In the genomic region with DNA sequence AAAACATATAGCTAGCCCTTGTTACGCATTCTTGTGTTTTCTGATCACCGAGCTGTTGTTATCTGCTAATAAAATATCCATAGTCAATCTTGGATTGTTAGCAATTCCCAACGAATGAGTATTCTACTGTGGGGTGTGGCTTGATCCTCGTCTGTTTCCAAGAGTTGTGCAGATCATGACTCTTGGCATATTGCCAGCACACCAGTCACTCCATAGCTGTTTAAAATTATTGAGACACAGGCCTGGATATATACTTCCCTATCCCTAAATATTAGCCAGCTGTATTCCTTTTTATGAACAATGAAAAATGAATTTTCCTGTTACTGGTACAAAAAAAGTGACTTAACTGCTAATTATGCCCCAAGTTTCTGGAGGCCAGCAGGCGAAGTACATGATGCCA, we compare ENCODE assay signal across 17 mouse cellular contexts.
"Had no signal": no experiment of that assay in that cellular context is flagged by ENCODE, and none has a peak within 500 bp of the region (broad histone marks: within the 10 kb centered on the region; RNA-seq: fewer than 3 reads in every experiment).

No protein-coding gene starts in this region.

- H3K4me3 ChIP-seq: lung, embryonic 15.5 days; megakaryocyte, embryonic 14.5 days; midbrain, embryonic 13.5 days; midbrain, embryonic 15.5 days; neural tube, embryonic 12.5 days; stomach, embryonic 15.5 days had no signal

- H3K4me1 ChIP-seq: lung, embryonic 15.5 days; megakaryocyte, embryonic 14.5 days; midbrain, embryonic 13.5 days; midbrain, embryonic 15.5 days; neural tube, embryonic 12.5 days; stomach, embryonic 15.5 days had no signal

- H3K9ac ChIP-seq: liver, postnatal 0 days; lung, embryonic 15.5 days; midbrain, embryonic 13.5 days; midbrain, embryonic 15.5 days; neural tube, embryonic 12.5 days; stomach, embryonic 15.5 days had no signal

- H3K27me3 ChIP-seq: lung, embryonic 15.5 days; megakaryocyte, embryonic 14.5 days; midbrain, embryonic 13.5 days; midbrain, embryonic 15.5 days; neural tube, embryonic 12.5 days; stomach, embryonic 15.5 days had no signal

- H3K36me3 ChIP-seq: lung, embryonic 15.5 days; midbrain, embryonic 13.5 days; midbrain, embryonic 15.5 days; neural tube, embryonic 12.5 days; stomach, embryonic 15.5 days had no signal

- ATAC-seq: liver, postnatal 0 days; lung, postnatal 0 days; midbrain, embryonic 13.5 days; midbrain, embryonic 15.5 days had no signal

- H3K9me3 ChIP-seq: lung, embryonic 15.5 days; megakaryocyte, embryonic 14.5 days; midbrain, embryonic 13.5 days; midbrain, embryonic 15.5 days; neural tube, embryonic 12.5 days; stomach, embryonic 15.5 days had no signal

- DNase-seq: liver, postnatal 0 days; lung, postnatal 14 days; lung, postnatal 36 days; right cerebral cortex, postnatal 14 days; thymus, adult 2 months; thymus, postnatal 25 days; thymus, postnatal 4 days had no signal

- H3K4me2 ChIP-seq: lung, embryonic 15.5 days; midbrain, embryonic 11.5 days; midbrain, embryonic 13.5 days; midbrain, embryonic 15.5 days; neural tube, embryonic 12.5 days; stomach, embryonic 15.5 days had no signal

- H3K27ac ChIP-seq: lung, embryonic 15.5 days; macrophage; midbrain, embryonic 13.5 days; midbrain, embryonic 15.5 days; neural tube, embryonic 12.5 days; stomach, embryonic 15.5 days; stomach, postnatal 0 days had no signal
